Mouse (Mus musculus): ENCODE measurements around the gene Tspan4. TPM values are rescaled to one million over a fixed set of nuclear protein-coding genes. Genes with fewer than 3 reads are reported as not detected.

Gene Tspan4
- polyA plus RNA-seq, 1 experiment from 2014 or later = 34.2 TPM

- Histone ChIP-seq H3K36me3 (peaks cover 37% of the 10 kb centered on the region), H3K27ac (no peak overlapping the region), H3K27me3 (replicated peaks) (peaks cover 21% of the 10 kb centered on the region), H3K4me1 (peaks cover 54% of the 10 kb centered on the region), H3K9me3 (no peaks in the 10 kb centered on the region), H3K4me3 (no peak overlapping the region), H3K4me2 (replicated peaks) (no peak overlapping the region), H3K9ac (no peak overlapping the region)
- no peak for ATAC-seq (ENCODE audit: low FRiP score, low read depth)
- 89% methylated on average over 6 of the region's 6 CpGs for WGBS
Observed at GRCm38 (mm10) chr7:141472763-141473162, 2.3 kb upstream of the Tspan4 start.

- Histone ChIP-seq H3K9me3 (no peaks in the 10 kb centered on the region), H3K27ac (no peak overlapping the region), H3K4me3 (peak overlapping the region; percentile 80), H3K36me3 (peaks cover 36% of the 10 kb centered on the region), H3K4me1 (peaks cover 40% of the 10 kb centered on the region), H3K9ac (peak overlapping the region; percentile 89), H3K27me3 (replicated peaks) (peaks cover 21% of the 10 kb centered on the region), H3K4me2 (replicated peaks) (peak overlapping the region; percentile 81)
- 10% methylated on average over 5 of the region's 5 CpGs for WGBS
- ATAC-seq (ENCODE audit: low FRiP score, low read depth) = no peak
Observed at GRCm38 (mm10) chr7:141474160-141474559, 880 bp upstream of the Tspan4 start.

- H3K27ac ChIP-seq = no peak overlapping the region
- H3K9me3 ChIP-seq = no peaks in the 10 kb centered on the region
- peaks cover 21% of the 10 kb centered on the region for H3K27me3 ChIP-seq (replicated peaks)
- no peak for ATAC-seq (ENCODE audit: low FRiP score, low read depth)
- H3K36me3 ChIP-seq = peaks cover 20% of the 10 kb centered on the region
- H3K4me3 ChIP-seq = peak overlapping the region; percentile 80
- H3K4me1 ChIP-seq = peaks cover 30% of the 10 kb centered on the region
- H3K9ac ChIP-seq = peak overlapping the region; percentile 89
- peak overlapping the region; percentile 81 for H3K4me2 ChIP-seq (replicated peaks)
- WGBS = 2% methylated on average over 12 of the region's 12 CpGs
Observed at GRCm38 (mm10) chr7:141475805-141476158, 742 bp downstream of the Tspan4 start.

- WGBS = 7% methylated on average over 17 of the region's 17 CpGs
- H3K4me1 ChIP-seq = peaks cover 35% of the 10 kb centered on the region
Observed at GRCm38 (mm10) chr7:141476226-141476980, 1.4 kb downstream of the Tspan4 start.

GRCm38 (mm10) chr7:141476981-141477370 lies 1.9 kb downstream of the Tspan4 start:
- peaks cover 41% of the 10 kb centered on the region for H3K4me1 ChIP-seq
- no peaks in the 10 kb centered on the region for H3K9me3 ChIP-seq
- H3K27ac ChIP-seq = no peak overlapping the region
- H3K4me2 ChIP-seq (replicated peaks) = peak overlapping the region; percentile 81
- H3K27me3 ChIP-seq (replicated peaks) = peaks cover 21% of the 10 kb centered on the region
- ATAC-seq (ENCODE audit: low FRiP score, low read depth) = no peak
- no peak overlapping the region for H3K9ac ChIP-seq
- H3K36me3 ChIP-seq = peaks cover 10% of the 10 kb centered on the region
- WGBS = 20% methylated on average over 7 of the region's 7 CpGs
- no peak overlapping the region for H3K4me3 ChIP-seq

More at GRCm38 (mm10) chr7:141476226-141476980, 1.4 kb downstream of the Tspan4 start:
- no peaks in the 10 kb centered on the region for H3K9me3 ChIP-seq
- H3K4me2 ChIP-seq (replicated peaks) = peak overlapping the region; percentile 81
- H3K36me3 ChIP-seq = peaks cover 14% of the 10 kb centered on the region
- H3K27ac ChIP-seq = no peak overlapping the region
- ATAC-seq (ENCODE audit: low FRiP score, low read depth) = no peak
- H3K27me3 ChIP-seq (replicated peaks) = peaks cover 21% of the 10 kb centered on the region
- H3K4me3 ChIP-seq = peak overlapping the region; percentile 80
- H3K9ac ChIP-seq = no peak overlapping the region

- Histone ChIP-seq H3K27ac (no peak overlapping the region), H3K4me2 (replicated peaks) (peak overlapping the region; percentile 81; the same call in 1 of the 2 replicates)
- WGBS = 66% methylated on average over 4 of the region's 4 CpGs
Observed at GRCm38 (mm10) chr7:141477578-141478269, 2.7 kb downstream of the Tspan4 start.

GRCm38 (mm10) chr7:141478270-141478748 lies 3.3 kb downstream of the Tspan4 start:
- Histone ChIP-seq H3K9ac (no peak overlapping the region), H3K27ac (no peak overlapping the region), H3K4me3 (no peak overlapping the region), H3K4me2 (replicated peaks) (no peak overlapping the region; the same call in 1 of the 2 replicates), H3K9me3 (no peaks in the 10 kb centered on the region), H3K27me3 (replicated peaks) (peaks cover 34% of the 10 kb centered on the region), H3K36me3 (no peaks in the 10 kb centered on the region), H3K4me1 (peaks cover 48% of the 10 kb centered on the region)
- no peak for ATAC-seq (ENCODE audit: low FRiP score, low read depth)
- WGBS = 79% methylated on average over 5 of the region's 5 CpGs

More at GRCm38 (mm10) chr7:141477578-141478269, 2.7 kb downstream of the Tspan4 start:
- H3K4me3 ChIP-seq = no peak overlapping the region
- ATAC-seq (ENCODE audit: low FRiP score, low read depth) = no peak
- H3K36me3 ChIP-seq = peaks cover 2% of the 10 kb centered on the region
- no peaks in the 10 kb centered on the region for H3K9me3 ChIP-seq
- H3K9ac ChIP-seq = no peak overlapping the region
- peaks cover 28% of the 10 kb centered on the region for H3K27me3 ChIP-seq (replicated peaks)
- peaks cover 47% of the 10 kb centered on the region for H3K4me1 ChIP-seq

DNA sequence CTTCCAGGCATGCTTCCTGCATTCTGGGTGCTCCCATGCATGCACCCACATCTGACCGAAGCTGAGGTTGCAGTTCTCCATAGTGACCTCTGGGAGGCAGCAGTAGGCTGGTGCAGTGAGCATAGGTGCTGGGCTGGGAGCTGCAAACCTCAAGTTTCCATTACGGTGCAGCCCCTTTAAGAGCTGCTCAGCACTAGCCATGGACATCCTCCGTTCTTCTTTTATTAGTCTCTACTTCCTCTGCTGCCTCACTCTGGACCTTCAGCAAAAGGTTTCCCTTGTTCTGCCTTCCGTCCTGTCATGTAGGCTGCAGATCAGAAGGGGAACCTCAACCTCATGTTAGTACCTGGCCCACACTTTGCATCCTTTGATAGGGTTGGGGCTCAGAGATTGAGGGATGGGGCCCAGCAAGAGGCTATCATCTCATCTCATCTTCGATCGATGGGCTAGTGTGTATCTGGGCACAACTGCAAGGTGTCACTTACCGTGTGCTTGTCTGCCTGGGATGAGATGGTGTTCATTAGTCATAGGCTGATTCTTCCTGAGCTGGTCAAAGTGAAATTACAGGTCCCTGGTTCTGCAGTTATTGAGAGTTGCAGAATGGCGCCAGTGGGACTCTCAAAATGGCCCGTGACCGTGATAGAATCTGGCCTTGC lies 5.9 kb downstream of the Tspan4 start:
- 5% methylated on average over 10 of the region's 10 CpGs for WGBS
- Histone ChIP-seq H3K27me3 (replicated peaks) (peaks cover 35% of the 10 kb centered on the region), H3K4me2 (replicated peaks) (peak overlapping the region; percentile 95), H3K36me3 (no peaks in the 10 kb centered on the region), H3K27ac (no peak overlapping the region), H3K9ac (no peak overlapping the region), H3K4me3 (0 out of 2 replicates have a peak overlapping the region, but pooled peaks have one; percentile 8), H3K9me3 (no peaks in the 10 kb centered on the region), H3K4me1 (peaks cover 37% of the 10 kb centered on the region)
- ATAC-seq (ENCODE audit: low FRiP score, low read depth) = peak; percentile 55

- H3K9ac ChIP-seq = peak overlapping the region; percentile 69
- peak overlapping the region; percentile 57 for H3K4me3 ChIP-seq
- no peak overlapping the region for H3K27ac ChIP-seq
- H3K4me2 ChIP-seq (replicated peaks) = peak overlapping the region; percentile 95
- peak; percentile 63 for ATAC-seq (ENCODE audit: low FRiP score, low read depth)
- no peaks in the 10 kb centered on the region for H3K9me3 ChIP-seq
- peaks cover 30% of the 10 kb centered on the region for H3K4me1 ChIP-seq
- H3K27me3 ChIP-seq (replicated peaks) = peaks cover 27% of the 10 kb centered on the region
- WGBS = under 1% methylated on average over 81 of the region's 81 CpGs
- no peaks in the 10 kb centered on the region for H3K36me3 ChIP-seq
Observed at GRCm38 (mm10) chr7:141481498-141482401, 6.7 kb downstream of the Tspan4 start.

GRCm38 (mm10) chr7:141482531-141483024 lies 7.5 kb downstream of the Tspan4 start:
- Histone ChIP-seq H3K9me3 (no peaks in the 10 kb centered on the region), H3K27me3 (replicated peaks) (peaks cover 19% of the 10 kb centered on the region), H3K4me2 (replicated peaks) (peak overlapping the region; percentile 95), H3K4me1 (peaks cover 31% of the 10 kb centered on the region), H3K4me3 (peak overlapping the region; percentile 57), H3K27ac (no peak overlapping the region), H3K36me3 (no peaks in the 10 kb centered on the region), H3K9ac (peak overlapping the region; percentile 69)
- WGBS = 4% methylated on average over 11 of the region's 11 CpGs
- ATAC-seq (ENCODE audit: low FRiP score, low read depth) = no peak

GRCm38 (mm10) chr7:141483114-141483653 lies 8.1 kb downstream of the Tspan4 start:
- Histone ChIP-seq H3K27ac (no peak overlapping the region), H3K4me2 (replicated peaks) (peak overlapping the region; percentile 95; the same call in 1 of the 2 replicates), H3K27me3 (replicated peaks) (peaks cover 19% of the 10 kb centered on the region), H3K9me3 (no peaks in the 10 kb centered on the region), H3K4me3 (peak overlapping the region; percentile 57; the same call in 1 of the 2 replicates), H3K36me3 (no peaks in the 10 kb centered on the region), H3K9ac (peak overlapping the region; percentile 69; the same call in 1 of the 2 replicates), H3K4me1 (peaks cover 32% of the 10 kb centered on the region)
- WGBS = 67% methylated on average over 6 of the region's 6 CpGs
- ATAC-seq (ENCODE audit: low FRiP score, low read depth) = no peak
